Mouse (Mus musculus) E14TG2a.4 (cell line): ENCODE data around the gene Prss45.

ENCODE experiments used
- CTCF ChIP-seq: conservative IDR thresholded peaks from 2 replicates; pipeline ENCODE4 v1.5.1; 2014; ENCODE audit warnings: low read length
- NANOG ChIP-seq: IDR thresholded peaks from 2 replicates; pipeline ENCODE4 v1.6.1; 2014; ENCODE audit warnings: borderline replicate concordance, low read length, mixed read lengths

GRCm38 (mm10) chr9:110844206-110844605 is 9.8 kb downstream of the Prss45 start, which contains the start of gene Prss46:
- TF ChIP-seq CTCF (no peak), NANOG (no peak)
